44 mouse cellular contexts compared by ENCODE assay signal in the genomic region with DNA sequence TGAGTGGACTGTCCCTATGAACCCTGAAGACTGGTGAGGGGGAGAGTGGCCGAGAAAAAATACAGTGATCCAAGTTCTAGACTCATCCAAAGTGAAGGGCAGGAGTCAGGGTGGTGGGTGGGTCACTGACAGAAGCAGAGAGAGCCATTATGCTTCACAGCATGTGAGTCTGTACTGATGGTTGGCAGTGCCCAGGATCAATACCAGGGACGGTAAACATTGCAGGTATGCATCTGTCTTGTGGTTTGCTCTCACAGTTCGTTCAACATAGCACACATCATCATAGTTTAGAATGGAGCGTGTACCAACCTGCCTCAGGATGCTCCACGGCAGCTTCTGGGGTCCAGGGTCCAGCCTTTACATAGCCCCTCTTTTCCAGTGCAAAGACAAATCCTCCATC. TPM values are rescaled to one million over a fixed set of nuclear protein-coding genes. Genes with fewer than 3 reads are reported as not detected.
"Had no signal": no experiment of that assay in that cellular context is flagged by ENCODE, and none has a peak within 500 bp of the region (broad histone marks: within the 10 kb centered on the region; RNA-seq: fewer than 3 reads in every experiment).

No protein-coding gene starts in this region.

- H3K27ac ChIP-seq: left cerebral cortex, adult 2 months; limb, embryonic 10.5 days; limb, embryonic 12.5 days; limb, embryonic 13.5 days; limb, embryonic 15.5 days; liver, embryonic 12.5 days; liver, embryonic 13.5 days; liver, embryonic 14.5 days; liver, embryonic 15.5 days; lung, embryonic 15.5 days; macrophage; midbrain, embryonic 10.5 days; midbrain, embryonic 12.5 days; midbrain, embryonic 13.5 days; midbrain, embryonic 15.5 days; neural tube, embryonic 12.5 days had no signal

- DNase-seq: left cerebral cortex, postnatal 4 days; liver; liver, embryonic 13.5 days; lung, adult 18-20 months; lung, adult 2 months; lung, embryonic 14.5 days; lung, postnatal 10 days; lung, postnatal 14 days; lung, postnatal 36 days; lung, postnatal 4 days; midbrain, embryonic 14.5 days had no signal

- H3K36me3 ChIP-seq: limb, embryonic 10.5 days; limb, embryonic 12.5 days; limb, embryonic 13.5 days; limb, embryonic 15.5 days; liver, embryonic 12.5 days; lung, embryonic 15.5 days; midbrain, embryonic 10.5 days; midbrain, embryonic 12.5 days; midbrain, embryonic 13.5 days; midbrain, embryonic 15.5 days; neural tube, embryonic 12.5 days had no signal

- H3K9ac ChIP-seq: limb, embryonic 12.5 days; limb, embryonic 13.5 days; limb, embryonic 15.5 days; liver, embryonic 12.5 days; liver, embryonic 13.5 days; liver, embryonic 14.5 days; liver, embryonic 15.5 days; lung, embryonic 14.5 days; lung, embryonic 15.5 days; midbrain, embryonic 12.5 days; midbrain, embryonic 13.5 days; midbrain, embryonic 15.5 days; neural tube, embryonic 12.5 days had no signal

- H3K4me3 ChIP-seq: left cerebral cortex, adult 2 months; limb, embryonic 10.5 days; limb, embryonic 12.5 days; limb, embryonic 13.5 days; limb, embryonic 15.5 days; liver, embryonic 12.5 days; liver, embryonic 13.5 days; liver, embryonic 15.5 days; lung, embryonic 15.5 days; megakaryocyte, embryonic 14.5 days; midbrain, embryonic 10.5 days; midbrain, embryonic 12.5 days; midbrain, embryonic 13.5 days; midbrain, embryonic 15.5 days; myocyte; neural tube, embryonic 12.5 days had no signal

- H3K9me3 ChIP-seq: limb, embryonic 10.5 days; limb, embryonic 12.5 days; limb, embryonic 13.5 days; limb, embryonic 15.5 days; liver, embryonic 12.5 days; liver, embryonic 13.5 days; liver, embryonic 15.5 days; lung, embryonic 15.5 days; megakaryocyte, embryonic 14.5 days; midbrain, embryonic 10.5 days; midbrain, embryonic 12.5 days; midbrain, embryonic 13.5 days; midbrain, embryonic 15.5 days; neural tube, embryonic 12.5 days had no signal

- ATAC-seq: liver, embryonic 12.5 days; lung, postnatal 0 days; midbrain, embryonic 13.5 days; midbrain, embryonic 15.5 days; midbrain, embryonic 16.5 days had no signal

- H3K27me3 ChIP-seq: limb, embryonic 12.5 days; limb, embryonic 13.5 days; limb, embryonic 15.5 days; liver, embryonic 12.5 days; liver, embryonic 13.5 days; liver, embryonic 15.5 days; lung, embryonic 15.5 days; megakaryocyte, embryonic 14.5 days; midbrain, embryonic 12.5 days; midbrain, embryonic 13.5 days; midbrain, embryonic 15.5 days; neural tube, embryonic 12.5 days had no signal

- H3K4me1 ChIP-seq: limb, embryonic 15.5 days; liver, embryonic 12.5 days; liver, embryonic 13.5 days; liver, embryonic 15.5 days; lung, embryonic 15.5 days; megakaryocyte, embryonic 14.5 days; midbrain, embryonic 12.5 days; midbrain, embryonic 13.5 days; midbrain, embryonic 15.5 days; neural tube, embryonic 12.5 days had no signal

- H3K4me2 ChIP-seq: limb, embryonic 12.5 days; limb, embryonic 13.5 days; limb, embryonic 15.5 days; liver, embryonic 11.5 days; liver, embryonic 12.5 days; liver, embryonic 13.5 days; liver, embryonic 15.5 days; lung, embryonic 14.5 days; lung, embryonic 15.5 days; midbrain, embryonic 11.5 days; midbrain, embryonic 12.5 days; midbrain, embryonic 13.5 days; midbrain, embryonic 15.5 days; neural tube, embryonic 12.5 days had no signal

RNA-seq across cellular contexts. Expression of a gene that starts 4.8 kb away (rescaled TPM):
- total RNA-seq: left cerebral cortex, adult 2 months; left cerebral cortex, adult 8-10 months; left cerebral cortex, postnatal 10 days; left cerebral cortex, postnatal 25 days; left cerebral cortex, postnatal 36 days; left cerebral cortex, postnatal 4 days; megakaryocyte progenitor cell, adult 5-6 weeks; megakaryocyte, adult 5-6 weeks; megakaryocyte-erythroid progenitor cell, adult 5-6 weeks; monocyte, adult 5-6 weeks had no signal
- polyA plus RNA-seq: limb, embryonic 10.5 days; limb, embryonic 12.5 days; limb, embryonic 13.5 days; lung, embryonic 14.5 days; macrophage; midbrain, embryonic 11.5 days; midbrain, embryonic 16.5 days; midbrain, postnatal 0 days; myocyte; neural tube, embryonic 11.5 days; neural tube, embryonic 12.5 days had no signal

RNA-seq across cellular contexts. Expression of a gene that starts 41.2 kb away (rescaled TPM):
- total RNA-seq: megakaryocyte progenitor cell, adult 5-6 weeks; megakaryocyte, adult 5-6 weeks; megakaryocyte-erythroid progenitor cell, adult 5-6 weeks; midbrain, postnatal 0 days; monocyte, adult 5-6 weeks had no signal
- polyA plus RNA-seq: limb, embryonic 10.5 days; limb, embryonic 11.5 days; limb, embryonic 12.5 days; limb, embryonic 15.5 days; lung, embryonic 14.5 days; lung, embryonic 15.5 days; lung, postnatal 0 days; macrophage; midbrain, embryonic 10.5 days; midbrain, embryonic 11.5 days; midbrain, embryonic 12.5 days; midbrain, embryonic 14.5 days; midbrain, postnatal 0 days; myocyte; neural tube, embryonic 11.5 days; neural tube, embryonic 12.5 days had no signal

RNA-seq across cellular contexts. Expression of a gene that starts 41.3 kb away (rescaled TPM):
- total RNA-seq: megakaryocyte progenitor cell, adult 5-6 weeks; megakaryocyte, adult 5-6 weeks; megakaryocyte-erythroid progenitor cell, adult 5-6 weeks; midbrain, postnatal 0 days; monocyte, adult 5-6 weeks had no signal
- polyA plus RNA-seq: limb, embryonic 10.5 days; limb, embryonic 11.5 days; limb, embryonic 12.5 days; limb, embryonic 13.5 days; lung, embryonic 14.5 days; lung, embryonic 15.5 days; lung, embryonic 16.5 days; lung, postnatal 0 days; macrophage; midbrain, embryonic 11.5 days; midbrain, embryonic 12.5 days; myocyte; neural tube, embryonic 11.5 days had no signal
